Mouse (Mus musculus) MEL (cell line): Measurements from ENCODE around the gene Nubpl. TPM values are rescaled to one million over a fixed set of nuclear protein-coding genes. Genes with fewer than 3 reads are reported as not detected.

Experiments used
- DNase-seq: peaks from one replicate; pipeline ENCODE4 v3.0.0; 2011; ENCODE audit warnings: low read depth, low spot score
- H3K27ac ChIP-seq: 2 replicates; pipeline ENCODE4 v1.5.1; 2012; ENCODE audit warnings: low read depth, mild to moderate bottlenecking, control low read depth, low read length, moderate library complexity; ENCODE audit not compliant: control insufficient read depth
- H3K27me3 ChIP-seq, 2 experiments: fragments of 150-350 bp in 1 of 2; sonication (generic) in 1 of 2; 2 replicates each; pipeline ENCODE4 v1.6.1; 2012; ENCODE audit warnings: low read length in 2 of 2, mild to moderate bottlenecking in 2 of 2, improper control_type of control experiment in 1 of 2, moderate library complexity in 1 of 2; ENCODE audit not compliant: insufficient read depth in 2 of 2, control insufficient read depth in 1 of 2
- H3K36me3 ChIP-seq, 2 experiments: 2 replicates each; pipeline ENCODE4 v1.6.1; 2012 to 2014; ENCODE audit warnings: low read length in 2 of 2, improper control_type of control experiment in 1 of 2, inconsistent platforms in 1 of 2, mild to moderate bottlenecking in 1 of 2; ENCODE audit not compliant: insufficient read depth in 2 of 2, control insufficient read depth in 1 of 2
- H3K4me1 ChIP-seq, 2 experiments: fragments of 150-350 bp in 1 of 2; sonication (generic) in 1 of 2; 2 replicates each; pipeline ENCODE4 v1.6.1; 2012; ENCODE audit warnings: low read length in 2 of 2, improper control_type of control experiment in 1 of 2, mild to moderate bottlenecking in 1 of 2; ENCODE audit not compliant: insufficient read depth in 2 of 2, control insufficient read depth in 1 of 2
- H3K4me3 ChIP-seq, 2 experiments: fragments of 150-350 bp in 1 of 2; sonication (generic) in 1 of 2; 2 replicates each; pipeline ENCODE4 v1.5.1; 2012; ENCODE audit warnings: low read depth in 2 of 2, low read length in 2 of 2, mild to moderate bottlenecking in 2 of 2, moderate library complexity in 2 of 2, control low read depth in 1 of 2, improper control_type of control experiment in 1 of 2; ENCODE audit not compliant: control insufficient read depth in 1 of 2, insufficient read depth in 1 of 2
- H3K79me2 ChIP-seq: 2 replicates; pipeline ENCODE4 v1.6.1; 2012; ENCODE audit warnings: mild to moderate bottlenecking, low read length, moderate library complexity; ENCODE audit not compliant: control insufficient read depth, poor library complexity, insufficient read depth
- H3K9ac ChIP-seq: 2 replicates; pipeline ENCODE4 v1.6.1; 2012; ENCODE audit warnings: low read depth, mild to moderate bottlenecking, control low read depth, low read length, moderate library complexity; ENCODE audit not compliant: control insufficient read depth, poor library complexity, severe bottlenecking
- H3K9me3 ChIP-seq: fragments of 150-350 bp; sonication (generic); replicated peaks from 2 replicates; pipeline ENCODE4 v1.6.1; 2012; ENCODE audit warnings: mild to moderate bottlenecking, low read length, improper control_type of control experiment, moderate library complexity; ENCODE audit not compliant: insufficient read depth
- BHLHE40 ChIP-seq: IDR thresholded peaks from 2 replicates; pipeline ENCODE4 v1.6.1; 2012; ENCODE audit warnings: low read depth, mild to moderate bottlenecking, inconsistent platforms, low read length, improper control_type of control experiment, borderline replicate concordance
- CHD1 ChIP-seq: IDR thresholded peaks from 2 replicates; pipeline ENCODE4 v1.6.1; 2012; ENCODE audit warnings: low read depth, mild to moderate bottlenecking, inconsistent platforms, low read length, improper control_type of control experiment
- CHD2 ChIP-seq: IDR thresholded peaks from 2 replicates; pipeline ENCODE4 v1.6.1; 2011; ENCODE audit warnings: low read length, improper control_type of control experiment
- ELF1 ChIP-seq: IDR thresholded peaks from 2 replicates; pipeline ENCODE4 v1.6.1; 2014; ENCODE audit warnings: low read depth, mild to moderate bottlenecking, inconsistent platforms, low read length, improper control_type of control experiment, moderate library complexity
- GABPA ChIP-seq: IDR thresholded peaks from 2 replicates; pipeline ENCODE4 v1.6.1; 2012; ENCODE audit warnings: low read depth, mild to moderate bottlenecking, inconsistent platforms, low read length, improper control_type of control experiment, moderate library complexity
- KAT2A ChIP-seq: conservative IDR thresholded peaks from 2 replicates; pipeline ENCODE4 v1.6.1; 2012; ENCODE audit warnings: low read depth, low read length, improper control_type of control experiment, inconsistent platforms
- MAX ChIP-seq: IDR thresholded peaks from 2 replicates; pipeline ENCODE4 v1.6.1; 2011; ENCODE audit warnings: low read length, improper control_type of control experiment
- MAZ ChIP-seq: IDR thresholded peaks from 2 replicates; pipeline ENCODE4 v1.6.1; 2012; ENCODE audit warnings: low read depth, mild to moderate bottlenecking, inconsistent platforms, low read length, improper control_type of control experiment
- RAD21 ChIP-seq: IDR thresholded peaks from 2 replicates; pipeline ENCODE4 v1.6.1; 2011; ENCODE audit warnings: mild to moderate bottlenecking, low read depth, low read length, improper control_type of control experiment
- TAL1 ChIP-seq: IDR thresholded peaks from 2 replicates; pipeline ENCODE4 v1.6.1; 2012; ENCODE audit warnings: mild to moderate bottlenecking, inconsistent platforms, low read length, moderate library complexity, mixed read lengths
- UBTF ChIP-seq: IDR thresholded peaks from 2 replicates; pipeline ENCODE4 v1.6.1; 2012; ENCODE audit warnings: low read depth, mild to moderate bottlenecking, inconsistent platforms, low read length, improper control_type of control experiment, moderate library complexity, borderline replicate concordance; ENCODE audit not compliant: insufficient read depth
- ZC3H11A ChIP-seq: IDR thresholded peaks from 2 replicates; pipeline ENCODE4 v1.6.1; 2012; ENCODE audit warnings: low read depth, mild to moderate bottlenecking, inconsistent platforms, low read length, improper control_type of control experiment
- ZKSCAN1 ChIP-seq: IDR thresholded peaks from 2 replicates; pipeline ENCODE4 v1.6.1; 2012; ENCODE audit warnings: low read depth, mild to moderate bottlenecking, inconsistent platforms, low read length, improper control_type of control experiment, moderate library complexity
- polyA plus RNA-seq, 2 experiments: library from polyadenylated mRNA; stranded (reverse) in 1 of 2; unstranded in 1 of 2; fragments of >175 nt in 1 of 2; fragments of >200 nt in 1 of 2; gene quantifications; 2 replicates each; pipeline versions ENCODE4 v1.2.1 to v1.2.4; 2012; ENCODE audit warnings: low replicate concordance in 2 of 2, low read depth in 1 of 2; ENCODE audit not compliant: insufficient read length in 2 of 2, insufficient read depth in 1 of 2, missing spikeins in 1 of 2
- total RNA-seq: library from RNA; depleted of rRNA; stranded (reverse); fragments of 300-350 nt; gene quantifications from 2 replicates; pipeline ENCODE4 v1.2.3, GENCODE M21; 2012

Gene Nubpl
- total and polyA plus RNA-seq, 3 experiments = 4.7 to 5.2 TPM; not detected in 1

- DNase-seq = no peak
- Histone ChIP-seq H3K27ac (no peak overlapping the region), H3K4me1 (no peaks in the 10 kb centered on the region; a peak in 1 of 4 replicates), H3K36me3 (no peaks in the 10 kb centered on the region), H3K79me2 (no peaks in the 10 kb centered on the region), H3K9ac (no peak overlapping the region), H3K4me3 (no peak overlapping the region), H3K9me3 (no peaks in the 10 kb centered on the region), H3K27me3 (no peaks in the 10 kb centered on the region)
- no peak for TF ChIP-seq MAX
- TF ChIP-seq CHD1 = no peak
- TF ChIP-seq ZKSCAN1 = no peak
- no peak for TF ChIP-seq UBTF
- TF ChIP-seq KAT2A = no peak
- no peak for TF ChIP-seq BHLHE40
- no peak for TF ChIP-seq MAZ
- no peak for TF ChIP-seq ZC3H11A
- TF ChIP-seq TAL1 = no peak
Measured at GRCm38 (mm10) chr12:52242712-52243111, 145.2 kb downstream of the Nubpl start.

DNA sequence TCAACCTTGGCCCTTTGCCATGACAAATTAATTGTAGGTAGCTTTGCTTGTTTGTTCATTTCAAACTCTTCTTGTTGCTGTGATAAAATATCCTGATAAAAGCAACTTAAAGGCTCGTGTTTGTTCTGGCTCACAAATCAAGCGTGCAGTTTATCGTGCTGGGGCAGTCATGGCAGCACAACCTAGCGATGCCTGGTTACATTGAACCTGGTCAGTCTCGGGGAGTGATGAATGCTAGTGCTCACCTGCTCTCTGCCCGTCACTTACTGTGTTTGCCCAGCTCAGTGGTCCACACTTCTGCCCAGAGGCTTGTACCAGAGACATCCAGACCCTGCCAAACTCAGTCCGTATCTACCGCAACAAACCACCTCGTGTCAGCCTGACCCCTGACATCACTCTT lies 149.9 kb downstream of the Nubpl start:
- no peak for DNase-seq
- H3K9me3 ChIP-seq = no peaks in the 10 kb centered on the region
- H3K79me2 ChIP-seq = no peaks in the 10 kb centered on the region
- H3K27ac ChIP-seq = no peak overlapping the region
- no peaks in the 10 kb centered on the region for H3K27me3 ChIP-seq
- TF ChIP-seq ELF1 = no peak
- no peaks in the 10 kb centered on the region for H3K36me3 ChIP-seq
- H3K4me3 ChIP-seq = no peak overlapping the region
- no peak overlapping the region for H3K9ac ChIP-seq
- no peaks in the 10 kb centered on the region; a peak in 1 of 4 replicates for H3K4me1 ChIP-seq

- TF ChIP-seq MAX = no peak
- TF ChIP-seq CHD2 = no peak
- TF ChIP-seq RAD21 = no peak
- no peak for TF ChIP-seq GABPA
- TF ChIP-seq, all 39 proteins: peak for 0
- H3K4me3 ChIP-seq = no peak overlapping the region
- DNase-seq = no peak
- H3K36me3 ChIP-seq = no peaks in the 10 kb centered on the region
- no peak overlapping the region for H3K27ac ChIP-seq
- H3K9ac ChIP-seq = no peak overlapping the region
- no peaks in the 10 kb centered on the region for H3K9me3 ChIP-seq
- no peaks in the 10 kb centered on the region for H3K79me2 ChIP-seq
- no peaks in the 10 kb centered on the region for H3K27me3 ChIP-seq
- no peaks in the 10 kb centered on the region; a peak in 1 of 4 replicates for H3K4me1 ChIP-seq
Measured at GRCm38 (mm10) chr12:52248531-52248930, 151.0 kb downstream of the Nubpl start.
